Mouse (Mus musculus): ENCODE results near the gene Kntc1. TPM values are rescaled to one million over a fixed set of nuclear protein-coding genes. Genes with fewer than 3 reads are reported as not detected.

Gene Kntc1
- total RNA-seq, 2 experiments from 2014 or later, result 2.2 to 2.8 TPM

- Histone ChIP-seq H3K4me3 (no peak overlapping the region), H3K27ac (no peak overlapping the region)
- no peak for TF ChIP-seq CTCF (conservative IDR thresholded peaks at IDR 0.05)
- no peak for DNase-seq (ENCODE audit: low spot score in 2 of 2)
Measured at GRCm38 (mm10) chr5:123858798-123859197, 109.3 kb downstream of the Kntc1 start.

GRCm38 (mm10) chr5:123862374-123863350 lies 113.1 kb downstream of the Kntc1 start:
- TF ChIP-seq CTCF (conservative IDR thresholded peaks at IDR 0.05), result no peak
- H3K4me3 ChIP-seq, result peak overlapping the region; percentile 13; the same call in 1 of the 2 replicates
- DNase-seq (ENCODE audit: low spot score in 2 of 2), result peak in 1 of 2 experiments; percentile 6
- peak overlapping the region; percentile 48 for H3K27ac ChIP-seq

- no peak overlapping the region for H3K4me3 ChIP-seq
- TF ChIP-seq CTCF (conservative IDR thresholded peaks at IDR 0.05), result no peak
- DNase-seq (ENCODE audit: low spot score in 2 of 2), result no peak
- peak overlapping the region; percentile 64 for H3K27ac ChIP-seq
Measured at GRCm38 (mm10) chr5:123863934-123864333, 114.4 kb downstream of the Kntc1 start.

GRCm38 (mm10) chr5:123865365-123865764 lies 115.8 kb downstream of the Kntc1 start, which contains the start of gene Hcar2:
Gene Hcar2, minus strand, starts transcription at chr5:123865499.
- DNase-seq (ENCODE audit: low spot score in 2 of 2), result no peak
- Histone ChIP-seq H3K4me3 (no peak within 1 kb of the TSS), H3K27ac (no peak within 1 kb of the TSS)
- no peak for TF ChIP-seq CTCF (conservative IDR thresholded peaks at IDR 0.05)

- H3K4me3 ChIP-seq, result no peak overlapping the region
- no peak for TF ChIP-seq CTCF (conservative IDR thresholded peaks at IDR 0.05)
- DNase-seq (ENCODE audit: low spot score in 2 of 2), result no peak
- H3K27ac ChIP-seq, result no peak overlapping the region
Measured at GRCm38 (mm10) chr5:123866457-123866856, 116.9 kb downstream of the Kntc1 start.

GRCm38 (mm10) chr5:123869615-123870014 lies 120.1 kb downstream of the Kntc1 start:
- DNase-seq (ENCODE audit: low spot score in 2 of 2), result no peak
- H3K4me3 ChIP-seq, result no peak overlapping the region
- no peak overlapping the region for H3K27ac ChIP-seq
- TF ChIP-seq CTCF (conservative IDR thresholded peaks at IDR 0.05), result no peak

Other genes with a start within 250 kb of the Kntc1 start
- 1 to 10 TPM; 1.2 TPM for gene B3gnt4, start 239.3 kb upstream of the Kntc1 start, total RNA-seq (2021)
- gene Diablo, start 225.5 kb upstream of the Kntc1 start, total RNA-seq (2021), result 10 to 100 TPM; 33.3 to 35.4 TPM
- 1 to 10 TPM; 4.9 to 8.6 TPM for gene Gm49027, start 224.2 kb upstream of the Kntc1 start, total RNA-seq (2021)
- gene Vps33a, start 176.7 kb upstream of the Kntc1 start, total RNA-seq (2021), result 10 to 100 TPM; 87.1 to 87.4 TPM
- gene Clip1, start 65.1 kb upstream of the Kntc1 start, total RNA-seq (2021), result 100 to 1,000 TPM; 136 to 144 TPM
- 10 to 100 TPM; 54.4 to 56.0 TPM for gene Zcchc8, start 28.6 kb upstream of the Kntc1 start, total RNA-seq (2021)
- gene Rsrc2, start 302 bp upstream of the Kntc1 start, total RNA-seq (2021), result 100 to 1,000 TPM in 1 of 2 experiments, 10 to 100 TPM in 1; 93.7 to 109 TPM
- not detected for gene Hcar2, start 115.8 kb downstream of the Kntc1 start, total RNA-seq (2021)
- gene Hcar1, start 130.3 kb downstream of the Kntc1 start, total RNA-seq (2021), result 1 to 10 TPM in 1 of 2 experiments, under 1 TPM in 1; 0.69 to 1.0 TPM
- gene Denr, start 157.5 kb downstream of the Kntc1 start, total RNA-seq (2021), result 10 to 100 TPM; 64.7 to 66.7 TPM
- 1 to 10 TPM in 1 of 2 experiments, under 1 TPM in 1; 0.87 to 1.3 TPM for gene Gm43518, start 177.7 kb downstream of the Kntc1 start, total RNA-seq (2021)
- gene Ccdc62, start 181.0 kb downstream of the Kntc1 start, total RNA-seq (2021), result 1 to 10 TPM; 2.6 to 4.5 TPM
- gene Hip1r, start 223.9 kb downstream of the Kntc1 start, total RNA-seq (2021), result 10 to 100 TPM; 42.8 to 43.8 TPM

All from layer of hippocampus, adult 2 months (tissue).